Mouse (Mus musculus) heart, postnatal 0 days (tissue): ENCODE data around the gene Olfr125. TPM values are rescaled to one million over a fixed set of nuclear protein-coding genes. Genes with fewer than 3 reads are reported as not detected.

Source experiments
- ATAC-seq: fragments of 200-750 bp; cut with Nextera tagmentation; 2 replicates; pipeline ENCODE4 v1.8.0; 2017; ENCODE audit warnings: low read depth, moderate number of reproducible peaks, moderate library complexity; ENCODE audit not compliant: insufficient read depth
- DNase-seq: peaks from one replicate; pipeline ENCODE4 v3.0.0-alpha.2; 2016; ENCODE audit warnings: low spot score
- H3K27ac ChIP-seq: fragments of 300-500 bp; sonication (generic); 2 replicates; pipeline ENCODE4 v1.5.1; 2014; ENCODE audit warnings: low read depth, mild to moderate bottlenecking
- H3K27me3 ChIP-seq: fragments of 300-500 bp; sonication (generic); 2 replicates; pipeline ENCODE4 v1.6.1; 2014; ENCODE audit warnings: low read length, mixed read lengths; ENCODE audit not compliant: control insufficient read depth, insufficient read depth
- H3K36me3 ChIP-seq: fragments of 300-500 bp; sonication (generic); replicated peaks from 2 replicates; pipeline ENCODE4 v1.6.1; 2014; ENCODE audit warnings: low read length, mixed read lengths; ENCODE audit not compliant: control insufficient read depth, insufficient read depth
- H3K4me1 ChIP-seq: fragments of 300-500 bp; sonication (generic); 2 replicates; pipeline ENCODE4 v1.6.1; 2014; ENCODE audit warnings: antibody characterized with exemption; ENCODE audit not compliant: control insufficient read depth, insufficient read depth
- H3K4me2 ChIP-seq: fragments of 300-500 bp; sonication (generic); 2 replicates; pipeline ENCODE4 v1.6.1; 2014; ENCODE audit warnings: low read depth, mild to moderate bottlenecking, low read length, moderate library complexity
- H3K4me3 ChIP-seq: fragments of 300-500 bp; sonication (generic); 2 replicates; pipeline ENCODE4 v1.5.1; 2014; ENCODE audit warnings: low read depth, low read length
- H3K9ac ChIP-seq: fragments of 300-500 bp; sonication (generic); replicated peaks from 2 replicates; pipeline ENCODE4 v1.6.1; 2014; ENCODE audit warnings: low read depth, low read length, mixed read lengths
- H3K9me3 ChIP-seq: fragments of 300-500 bp; sonication (generic); replicated peaks from 2 replicates; pipeline ENCODE4 v1.6.1; 2016; ENCODE audit warnings: low read length; ENCODE audit not compliant: control insufficient read depth
- CTCF ChIP-seq: IDR thresholded peaks from 2 replicates; pipeline ENCODE4 v1.5.1; 2016; ENCODE audit warnings: antibody characterized with exemption, control low read depth, low read depth
- EP300 ChIP-seq: IDR thresholded peaks from 2 replicates; pipeline ENCODE4 v1.6.1; 2016; ENCODE audit warnings: antibody characterized with exemption, low read depth
- WGBS: fragments of 180-500 bp; shearing (Covaris S2); extraction: QIAGEN DNeasy Blood & Tissue Kit; methylation state at CpG from one replicate; pipeline ENCODE4 v1.1.7; 2014; 5-methylcytosine and 5-hydroxymethylcytosine counted together
- polyA plus RNA-seq: library from polyadenylated mRNA; unstranded; fragments of >200 nt; fragmentation: Nextera tagmentation; extraction: Ambion mirVana; gene quantifications from 2 replicates; pipeline ENCODE4 v1.2.1, GENCODE M21; 2015
- total RNA-seq: library from RNA; depleted of rRNA; stranded (reverse); fragments of >200 nt; gene quantifications from 2 replicates; pipeline ENCODE4 v1.2.3, GENCODE M21; 2014; ENCODE audit warnings: low replicate concordance; rRNA removed

Gene Olfr125
- total RNA-seq (not detected in 2 replicates), polyA plus RNA-seq (not detected in 2 replicates)

- H3K27ac ChIP-seq = no peak within 1 kb of the TSS
- no peak within 1 kb of the TSS for H3K9ac ChIP-seq
- H3K4me3 ChIP-seq = no peak within 1 kb of the TSS
- no peak within 1 kb of the TSS for H3K4me2 ChIP-seq
- ATAC-seq (no peak), DNase-seq (no peak)
- H3K27me3 ChIP-seq = no peaks in the 10 kb centered on the region
- H3K36me3 ChIP-seq = no peaks in the 10 kb centered on the region
- H3K9me3 ChIP-seq = no peaks in the 10 kb centered on the region
- no peak for TF ChIP-seq EP300
- no peak for TF ChIP-seq CTCF
- H3K4me1 ChIP-seq = no peaks in the 10 kb centered on the region
Observed at GRCm38 (mm10) chr17:37832649-37833048, at the start of gene Olfr125. TSS of gene Olfr125 (plus strand) at chr17:37832949.

GRCm38 (mm10) chr17:37793229-37793628 is 39.5 kb upstream of the Olfr125 start, which contains the start of gene Olfr123:
TSS of gene Olfr123 (plus strand) at chr17:37793529.
- TF ChIP-seq EP300 (no peak), CTCF (no peak)
- H3K27me3 ChIP-seq = no peaks in the 10 kb centered on the region
- H3K36me3 ChIP-seq = no peaks in the 10 kb centered on the region
- no peak within 1 kb of the TSS for H3K4me2 ChIP-seq
- ATAC-seq (no peak), DNase-seq (no peak)
- H3K9ac ChIP-seq = no peak within 1 kb of the TSS
- H3K4me1 ChIP-seq = no peaks in the 10 kb centered on the region
- no peaks in the 10 kb centered on the region for H3K9me3 ChIP-seq
- H3K4me3 ChIP-seq = no peak within 1 kb of the TSS
- 65% methylated on average over 2 of the region's 2 CpGs for WGBS
- H3K27ac ChIP-seq = no peak within 1 kb of the TSS

- Histone ChIP-seq H3K9ac (no peak within 1 kb of the TSS), H3K36me3 (no peaks in the 10 kb centered on the region), H3K27ac (no peak within 1 kb of the TSS), H3K4me3 (no peak within 1 kb of the TSS), H3K9me3 (no peaks in the 10 kb centered on the region; the same call in 1 of the 2 replicates), H3K4me1 (no peaks in the 10 kb centered on the region), H3K27me3 (no peaks in the 10 kb centered on the region), H3K4me2 (no peak within 1 kb of the TSS)
- ATAC-seq = no peak
- TF ChIP-seq CTCF (no peak), EP300 (no peak)
- WGBS = 67% methylated on average over 3 of the region's 3 CpGs
- no peak for DNase-seq
Observed at GRCm38 (mm10) chr17:37799588-37799987, 33.2 kb upstream of the Olfr125 start, which contains the start of gene Olfr124. TSS of gene Olfr124 (plus strand) at chr17:37799888.

- no peak for ATAC-seq
- Histone ChIP-seq H3K4me3 (no peak within 1 kb of the TSS), H3K27ac (no peak within 1 kb of the TSS), H3K9ac (no peak within 1 kb of the TSS), H3K36me3 (no peaks in the 10 kb centered on the region), H3K4me1 (no peaks in the 10 kb centered on the region), H3K27me3 (no peaks in the 10 kb centered on the region), H3K9me3 (no peaks in the 10 kb centered on the region), H3K4me2 (no peak within 1 kb of the TSS)
- TF ChIP-seq EP300 (no peak), CTCF (no peak)
- no peak for DNase-seq
Observed at GRCm38 (mm10) chr17:37847183-37847582, 14.4 kb downstream of the Olfr125 start, which contains the start of gene Olfr126. TSS of gene Olfr126 (plus strand) at chr17:37847483.

GRCm38 (mm10) chr17:37863901-37864300 is 31.2 kb downstream of the Olfr125 start:
- no peak overlapping the region for H3K4me2 ChIP-seq
- no peak overlapping the region for H3K4me3 ChIP-seq
- H3K4me1 ChIP-seq = no peaks in the 10 kb centered on the region
- H3K36me3 ChIP-seq = no peaks in the 10 kb centered on the region
- ATAC-seq (no peak), DNase-seq (no peak)
- WGBS = 53% methylated on average over 2 of the region's 2 CpGs
- no peak overlapping the region for H3K27ac ChIP-seq
- TF ChIP-seq EP300 = no peak
- TF ChIP-seq CTCF = no peak
- no peak overlapping the region for H3K9ac ChIP-seq
- no peaks in the 10 kb centered on the region for H3K27me3 ChIP-seq
- 0 out of 2 replicates have a peak, but pooled peaks cover 7% of the 10 kb centered on the region for H3K9me3 ChIP-seq

- 20% methylated on average over 8 of the region's 8 CpGs for WGBS
- H3K9ac ChIP-seq = no peak overlapping the region
- DNase-seq (no peak), ATAC-seq (no peak)
- H3K9me3 ChIP-seq = no peaks in the 10 kb centered on the region
- no peak overlapping the region for H3K4me2 ChIP-seq
- H3K36me3 ChIP-seq = no peaks in the 10 kb centered on the region
- no peaks in the 10 kb centered on the region for H3K4me1 ChIP-seq
- H3K4me3 ChIP-seq = no peak overlapping the region
- no peak overlapping the region for H3K27ac ChIP-seq
- no peak for TF ChIP-seq CTCF
- no peak for TF ChIP-seq EP300
- no peaks in the 10 kb centered on the region for H3K27me3 ChIP-seq
Observed at GRCm38 (mm10) chr17:37869676-37870205, 37.0 kb downstream of the Olfr125 start.
